Mouse (Mus musculus): ENCODE measurements around the gene Clmp.

GRCm38 (mm10) chr9:40690511-40690910, 4.7 kb downstream of the Clmp start:
- TF ChIP-seq CTCF (IDR thresholded peaks at IDR 0.05; ENCODE audit: control insufficient read depth, insufficient read depth, insufficient replicate concordance, low read depth, low read length) (no peak), POLR2A (IDR thresholded peaks at IDR 0.05; ENCODE audit: control insufficient read depth, low read depth, low read length) (no peak)
